Mouse (Mus musculus): ENCODE data around the gene Pgm5.

The Pgm5 gene

GRCm38 (mm10) chr19:24770345-24770744, 91.3 kb downstream of the Pgm5 start:
- DNase-seq (ENCODE audit: low read depth, low spot score), result no peak

GRCm38 (mm10) chr19:24767401-24767800, 94.3 kb downstream of the Pgm5 start:
- DNase-seq (ENCODE audit: low read depth, low spot score), result no peak

- DNase-seq (ENCODE audit: low read depth, low spot score), result no peak
These were observed 99.0 kb downstream of the Pgm5 start for GRCm38 (mm10) chr19:24762473-24763149.

- no peak for DNase-seq (ENCODE audit: low read depth, low spot score)
These were observed 105.0 kb downstream of the Pgm5 start for GRCm38 (mm10) chr19:24756627-24757026.

GRCm38 (mm10) chr19:24754440-24754785, 107.2 kb downstream of the Pgm5 start:
- DNase-seq (ENCODE audit: low read depth, low spot score), result no peak

GRCm38 (mm10) chr19:24753617-24754439, 107.8 kb downstream of the Pgm5 start:
- DNase-seq (ENCODE audit: low read depth, low spot score), result no peak

GRCm38 (mm10) chr19:24752873-24753538, 108.6 kb downstream of the Pgm5 start:
- no peak for DNase-seq (ENCODE audit: low read depth, low spot score)

- no peak for DNase-seq (ENCODE audit: low read depth, low spot score)
These were observed 115.3 kb downstream of the Pgm5 start for GRCm38 (mm10) chr19:24746266-24746875.

GRCm38 (mm10) chr19:24742606-24743005, 119.0 kb downstream of the Pgm5 start:
- no peak for DNase-seq (ENCODE audit: low read depth, low spot score)

GRCm38 (mm10) chr19:24738786-24739185, 122.9 kb downstream of the Pgm5 start:
- DNase-seq (ENCODE audit: low read depth, low spot score), result no peak

GRCm38 (mm10) chr19:24738026-24738425, 123.6 kb downstream of the Pgm5 start:
- DNase-seq (ENCODE audit: low read depth, low spot score), result no peak

GRCm38 (mm10) chr19:24735484-24736128, 126.0 kb downstream of the Pgm5 start:
- no peak for DNase-seq (ENCODE audit: low read depth, low spot score)

GRCm38 (mm10) chr19:24730661-24731060, 131.0 kb downstream of the Pgm5 start:
- no peak for DNase-seq (ENCODE audit: low read depth, low spot score)

- DNase-seq (ENCODE audit: low read depth, low spot score), result no peak
These were observed 137.3 kb downstream of the Pgm5 start for GRCm38 (mm10) chr19:24724362-24724761.

- no peak for DNase-seq (ENCODE audit: low read depth, low spot score)
These were observed 141.2 kb downstream of the Pgm5 start for GRCm38 (mm10) chr19:24720448-24720847.

GRCm38 (mm10) chr19:24719504-24719903, 142.2 kb downstream of the Pgm5 start:
- no peak for DNase-seq (ENCODE audit: low read depth, low spot score)

- no peak for DNase-seq (ENCODE audit: low read depth, low spot score)
These were observed 143.6 kb downstream of the Pgm5 start for GRCm38 (mm10) chr19:24718021-24718420.

- no peak for DNase-seq (ENCODE audit: low read depth, low spot score)
These were observed 145.2 kb downstream of the Pgm5 start for GRCm38 (mm10) chr19:24716303-24717097.

- DNase-seq (ENCODE audit: low read depth, low spot score), result no peak
These were observed 153.6 kb downstream of the Pgm5 start for GRCm38 (mm10) chr19:24708032-24708431.

- no peak for DNase-seq (ENCODE audit: low read depth, low spot score)
These were observed 154.4 kb downstream of the Pgm5 start for GRCm38 (mm10) chr19:24707071-24707906.

All from CD4-positive helper T cell, adult 2 months (primary cell).